Mouse (Mus musculus) testis, adult 2 months (tissue): ENCODE data around the gene Rps6kc1.

Experiments
- CTCF ChIP-seq: fragments of 200-500 bp; IDR thresholded peaks from 2 replicates; pipeline ENCODE4 v1.5.1; 2012; ENCODE audit warnings: low read depth, mild to moderate bottlenecking, inconsistent platforms, low read length, moderate library complexity; ENCODE audit not compliant: control insufficient read depth, insufficient read depth, insufficient replicate concordance
- POLR2A ChIP-seq: fragments of 200-500 bp; IDR thresholded peaks from 2 replicates; pipeline ENCODE4 v1.6.1; 2012; ENCODE audit warnings: low read depth, mild to moderate bottlenecking, inconsistent platforms, low read length, moderate library complexity; ENCODE audit not compliant: control insufficient read depth

GRCm38 (mm10) chr1:190655081-190655480 is 256.5 kb downstream of the Rps6kc1 start:
- no peak for TF ChIP-seq POLR2A
- no peak for TF ChIP-seq CTCF
